Mouse (Mus musculus) lung, postnatal 0 days (tissue): Measurements from ENCODE around the gene Alkbh6. TPM values are rescaled to one million over a fixed set of nuclear protein-coding genes. Genes with fewer than 3 reads are reported as not detected.

Source experiments
- ATAC-seq: fragments of 200-750 bp; cut with Nextera tagmentation; 2 replicates; pipeline ENCODE4 v1.8.0; 2017; ENCODE audit warnings: moderate library complexity
- DNase-seq: peaks from one replicate; pipeline ENCODE4 v3.0.0-alpha.2; 2016; ENCODE audit warnings: low spot score
- H3K27ac ChIP-seq: fragments of 300-500 bp; sonication (generic); 2 replicates; pipeline ENCODE4 v1.5.1; 2014; ENCODE audit warnings: antibody characterized with exemption, mild to moderate bottlenecking, low read length, mixed read lengths
- H3K27me3 ChIP-seq: fragments of 300-500 bp; sonication (generic); replicated peaks from 2 replicates; pipeline ENCODE4 v1.6.1; 2014; ENCODE audit warnings: low read length, mixed read lengths; ENCODE audit not compliant: insufficient read depth
- H3K36me3 ChIP-seq: fragments of 300-500 bp; sonication (generic); 2 replicates; pipeline ENCODE4 v1.6.1; 2014; ENCODE audit warnings: low read length, mixed read lengths; ENCODE audit not compliant: insufficient read depth
- H3K4me1 ChIP-seq: fragments of 300-500 bp; sonication (generic); 2 replicates; pipeline ENCODE4 v1.6.1; 2014; ENCODE audit warnings: antibody characterized with exemption, low read depth, low read length, mixed read lengths; ENCODE audit not compliant: insufficient read depth
- H3K4me2 ChIP-seq: fragments of 300-500 bp; sonication (generic); replicated peaks from 2 replicates; pipeline ENCODE4 v1.6.1; 2014; ENCODE audit warnings: low read depth, mild to moderate bottlenecking, low read length, moderate library complexity, mixed read lengths
- H3K4me3 ChIP-seq: fragments of 300-500 bp; sonication (generic); 2 replicates; pipeline ENCODE4 v1.5.1; 2014; ENCODE audit warnings: low read depth, low read length
- H3K9ac ChIP-seq: fragments of 300-500 bp; sonication (generic); replicated peaks from 2 replicates; pipeline ENCODE4 v1.6.1; 2014; ENCODE audit warnings: low read depth, mild to moderate bottlenecking
- H3K9me3 ChIP-seq: fragments of 300-500 bp; sonication (generic); 2 replicates; pipeline ENCODE4 v1.6.1; 2016; ENCODE audit warnings: low read length, mixed read lengths
- CTCF ChIP-seq: IDR thresholded peaks from 2 replicates; pipeline ENCODE4 v1.5.1; 2016; ENCODE audit warnings: antibody characterized with exemption, mild to moderate bottlenecking
- EP300 ChIP-seq: IDR thresholded peaks from 2 replicates; pipeline ENCODE4 v1.6.1; 2016; ENCODE audit warnings: antibody characterized with exemption, mild to moderate bottlenecking, control low read depth
- WGBS: fragments of 180-500 bp; shearing (Covaris S2); extraction: QIAGEN DNeasy Blood & Tissue Kit; methylation state at CpG from one replicate; pipeline ENCODE4 v1.1.7; 2014; 5-methylcytosine and 5-hydroxymethylcytosine counted together
- polyA plus RNA-seq: library from polyadenylated mRNA; unstranded; fragments of >200 nt; fragmentation: Nextera tagmentation; extraction: Ambion mirVana; gene quantifications from 2 replicates; pipeline ENCODE4 v1.2.1, GENCODE M21; 2015

Gene Alkbh6
- polyA plus RNA-seq, 1 experiment from 2014 or later, result 78.2 TPM

DNA sequence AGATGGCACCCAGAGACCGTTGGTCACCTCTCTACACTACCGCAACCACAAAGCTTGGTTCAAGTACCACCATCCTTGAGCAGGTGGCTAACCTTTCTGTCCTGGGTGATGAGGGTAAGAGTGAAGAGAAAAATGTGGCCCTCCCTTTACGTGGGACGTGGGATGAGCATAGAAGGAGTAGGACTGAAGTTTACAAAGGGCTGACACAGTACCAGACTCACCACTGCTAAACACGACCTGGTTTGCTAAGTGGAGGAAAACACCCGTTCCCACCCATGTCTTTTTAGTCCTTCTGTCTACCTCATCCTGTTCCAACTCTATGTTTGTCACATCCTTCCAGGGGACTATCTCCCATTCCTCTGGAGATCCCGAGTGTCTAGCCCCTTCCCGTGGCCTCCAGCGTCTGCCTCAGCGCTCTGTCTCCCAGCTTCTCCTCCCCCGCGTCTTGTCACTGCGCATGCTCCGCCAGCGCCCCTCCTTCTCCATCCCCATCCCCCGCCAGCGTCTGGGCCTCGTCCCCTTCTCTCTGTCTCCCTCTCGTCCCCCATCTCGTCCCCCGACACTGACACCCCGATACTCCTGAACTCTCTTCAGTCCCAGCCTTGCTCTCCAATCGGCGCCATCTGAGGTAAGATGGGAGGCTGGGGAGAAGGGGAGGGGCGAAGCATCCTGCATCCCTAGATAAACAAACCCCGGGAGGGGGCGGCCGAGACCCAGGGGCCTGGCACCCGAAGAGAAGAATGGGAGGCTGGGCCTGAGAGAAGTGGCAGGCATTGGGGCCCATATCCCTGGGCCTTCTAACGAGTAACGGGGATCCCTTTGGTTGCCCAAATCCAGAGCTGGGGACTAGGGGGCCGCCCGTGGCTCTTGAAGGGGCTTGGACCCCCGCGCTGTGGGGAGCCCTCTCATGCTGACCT is 17.0 kb upstream of the Alkbh6 start, which contains the start of gene Clip3:
Clip3 (plus strand) TSS at position 514 of the 917 bp plus-strand sequence.
- H3K36me3 ChIP-seq, result no peaks in the 10 kb centered on the region
- ATAC-seq, result peak; percentile 48
- no peaks in the 10 kb centered on the region for H3K27me3 ChIP-seq
- no peaks in the 10 kb centered on the region for H3K9me3 ChIP-seq
- peak within 1 kb of the TSS; percentile 36 for H3K4me3 ChIP-seq
- H3K4me2 ChIP-seq, result peak within 1 kb of the TSS; percentile 43
- DNase-seq, result peak; percentile 50
- no peak within 1 kb of the TSS for H3K27ac ChIP-seq
- TF ChIP-seq CTCF, result no peak
- TF ChIP-seq EP300, result no peak
- H3K4me1 ChIP-seq, result no peaks in the 10 kb centered on the region
- whole genome bisulfite sequencing, result 5% methylated on average over 35 of the region's 35 CpGs
- peak within 1 kb of the TSS; percentile 29; the same call in 1 of the 2 replicates for H3K9ac ChIP-seq

DNA sequence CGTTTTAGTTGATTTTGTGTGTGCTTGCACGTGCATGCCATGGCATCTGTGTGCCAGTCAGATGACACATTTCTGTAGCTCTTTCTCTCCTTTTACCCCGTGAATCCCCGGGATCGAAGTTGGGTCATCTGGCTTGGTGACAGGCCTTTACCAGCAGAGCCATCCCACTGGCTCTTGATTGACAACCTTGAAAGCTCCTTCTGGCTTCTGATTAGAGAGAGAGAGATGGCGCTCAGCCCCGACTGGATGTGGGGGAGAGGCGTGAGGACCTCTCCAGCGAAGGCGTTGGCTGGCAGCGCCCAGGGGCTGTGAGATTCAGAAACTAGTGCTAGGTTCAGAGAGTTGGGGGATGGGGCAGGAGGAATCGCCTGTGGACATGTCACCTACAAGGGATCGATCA is 14.7 kb upstream of the Alkbh6 start:
- no peak overlapping the region for H3K4me3 ChIP-seq
- TF ChIP-seq EP300 (no peak), CTCF (no peak)
- H3K27me3 ChIP-seq, result no peaks in the 10 kb centered on the region
- DNase-seq (no peak), ATAC-seq (no peak)
- H3K27ac ChIP-seq, result no peak overlapping the region
- H3K9me3 ChIP-seq, result no peaks in the 10 kb centered on the region
- H3K4me2 ChIP-seq, result no peak overlapping the region
- no peak overlapping the region for H3K9ac ChIP-seq
- H3K36me3 ChIP-seq, result no peaks in the 10 kb centered on the region
- WGBS, result 79% methylated on average over 13 of the region's 13 CpGs
- H3K4me1 ChIP-seq, result no peaks in the 10 kb centered on the region

DNA sequence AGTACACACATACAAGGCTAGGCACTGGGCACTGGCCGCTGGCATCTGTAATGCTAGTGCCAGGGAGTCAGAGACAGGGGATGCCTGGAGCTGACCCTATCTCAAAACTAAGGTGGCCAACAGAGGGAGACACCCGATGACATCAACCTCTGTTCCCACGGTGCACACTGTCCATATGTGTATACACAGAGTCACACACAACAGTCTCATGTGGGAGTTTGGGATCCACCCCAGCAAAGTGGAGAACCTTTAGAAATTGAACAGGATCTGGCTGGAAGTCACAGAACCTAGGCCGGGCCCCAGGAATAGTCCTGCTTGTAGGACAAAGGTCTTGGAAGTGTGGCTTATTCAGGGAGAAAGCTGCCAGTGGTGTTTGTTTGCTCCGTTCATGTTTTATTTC is 14.2 kb upstream of the Alkbh6 start:
- Histone ChIP-seq H3K36me3 (no peaks in the 10 kb centered on the region), H3K27me3 (no peaks in the 10 kb centered on the region), H3K9me3 (no peaks in the 10 kb centered on the region), H3K4me1 (no peaks in the 10 kb centered on the region), H3K27ac (no peak overlapping the region), H3K4me3 (no peak overlapping the region), H3K9ac (no peak overlapping the region), H3K4me2 (no peak overlapping the region)
- DNase-seq (no peak), ATAC-seq (no peak)
- 83% methylated on average over 5 of the region's 5 CpGs for WGBS
- TF ChIP-seq CTCF, result no peak
- TF ChIP-seq EP300, result no peak

DNA sequence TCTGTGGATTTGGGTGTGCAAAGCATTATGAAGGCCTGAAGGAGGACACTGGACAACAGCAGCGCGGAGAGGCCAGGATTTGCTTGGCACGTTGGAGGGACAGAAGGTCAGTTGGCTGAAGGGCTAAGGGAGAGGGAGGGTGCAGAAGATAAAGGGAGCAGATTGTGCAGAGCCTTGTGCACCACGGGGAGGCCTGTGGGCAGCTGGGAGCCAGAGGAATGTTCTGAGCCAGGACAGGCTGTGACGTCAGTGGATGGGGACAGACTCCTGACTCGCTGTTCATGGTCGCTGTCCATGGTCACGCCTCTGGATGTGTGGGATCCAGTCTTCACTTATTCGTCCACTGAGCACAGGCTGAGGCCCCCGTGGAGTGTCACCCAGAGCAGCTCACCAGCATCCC is 13.4 kb upstream of the Alkbh6 start:
- DNase-seq (peak; percentile 68), ATAC-seq (peak; percentile 80)
- no peaks in the 10 kb centered on the region for H3K36me3 ChIP-seq
- no peak overlapping the region for H3K9ac ChIP-seq
- no peaks in the 10 kb centered on the region for H3K9me3 ChIP-seq
- H3K4me1 ChIP-seq, result no peaks in the 10 kb centered on the region
- TF ChIP-seq EP300 (no peak), CTCF (no peak)
- no peak overlapping the region for H3K4me2 ChIP-seq
- H3K27ac ChIP-seq, result no peak overlapping the region
- 39% methylated on average over 10 of the region's 10 CpGs for WGBS
- H3K4me3 ChIP-seq, result no peak overlapping the region
- no peaks in the 10 kb centered on the region for H3K27me3 ChIP-seq

DNA sequence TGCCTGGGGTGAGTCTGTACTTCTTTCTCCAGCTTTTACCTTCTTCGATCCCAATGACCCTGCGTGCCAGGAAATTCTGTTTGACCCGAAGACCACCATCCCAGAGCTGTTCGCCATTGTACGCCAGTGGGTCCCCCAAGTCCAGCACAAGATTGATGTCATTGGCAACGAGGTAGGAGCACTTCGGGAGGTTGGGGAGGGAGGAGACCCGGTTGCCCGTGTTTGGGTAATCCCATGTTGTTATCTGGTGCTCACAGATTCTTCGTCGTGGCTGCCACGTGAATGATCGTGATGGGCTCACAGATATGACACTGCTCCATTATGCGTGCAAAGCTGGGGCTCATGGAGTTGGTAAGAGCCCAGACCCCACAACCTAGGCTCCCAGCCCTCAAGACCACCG is 11.7 kb upstream of the Alkbh6 start:
- no peaks in the 10 kb centered on the region for H3K9me3 ChIP-seq
- H3K36me3 ChIP-seq, result no peaks in the 10 kb centered on the region
- no peak overlapping the region for H3K9ac ChIP-seq
- H3K27me3 ChIP-seq, result no peaks in the 10 kb centered on the region
- TF ChIP-seq CTCF (no peak), EP300 (no peak)
- H3K4me3 ChIP-seq, result no peak overlapping the region
- H3K4me2 ChIP-seq, result no peak overlapping the region
- no peak for DNase-seq
- H3K4me1 ChIP-seq, result no peaks in the 10 kb centered on the region
- no peak overlapping the region for H3K27ac ChIP-seq
- ATAC-seq, result no peak
- 85% methylated on average over 15 of the region's 15 CpGs for WGBS

DNA sequence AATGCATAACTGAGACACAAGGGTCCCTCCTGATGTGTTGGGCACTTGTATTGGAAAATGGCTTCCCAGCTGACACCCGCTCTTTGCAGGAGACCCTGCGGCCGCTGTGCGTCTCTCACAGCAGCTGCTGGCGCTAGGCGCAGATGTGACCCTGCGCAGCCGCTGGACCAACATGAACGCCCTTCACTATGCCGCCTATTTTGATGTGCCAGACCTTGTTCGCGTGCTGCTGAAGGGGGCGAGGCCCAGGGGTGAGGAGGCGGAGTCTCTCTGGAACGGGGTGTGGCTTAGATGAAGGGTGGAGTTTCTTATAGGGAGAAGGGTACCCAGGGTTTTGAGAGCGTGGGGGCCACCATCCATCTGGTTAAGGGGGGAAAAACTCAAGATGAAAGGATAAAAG is 11.3 kb upstream of the Alkbh6 start:
- Histone ChIP-seq H3K27ac (no peak overlapping the region), H3K4me3 (no peak overlapping the region), H3K4me2 (no peak overlapping the region), H3K9me3 (no peaks in the 10 kb centered on the region), H3K36me3 (no peaks in the 10 kb centered on the region), H3K4me1 (no peaks in the 10 kb centered on the region), H3K27me3 (no peaks in the 10 kb centered on the region), H3K9ac (no peak overlapping the region)
- TF ChIP-seq CTCF (no peak), EP300 (no peak)
- ATAC-seq, result no peak
- WGBS, result 83% methylated on average over 16 of the region's 16 CpGs
- no peak for DNase-seq
